Mouse (Mus musculus) kidney, postnatal 0 days (tissue): ENCODE measurements around the gene Cuedc1. TPM values are rescaled to one million over a fixed set of nuclear protein-coding genes. Genes with fewer than 3 reads are reported as not detected.

Source experiments
- ATAC-seq: fragments of 200-750 bp; cut with Nextera tagmentation; replicated peaks from 2 replicates; pipeline ENCODE4 v1.8.0; 2017; ENCODE audit warnings: low read depth, moderate number of reproducible peaks, moderate TSS enrichment, moderate library complexity; ENCODE audit not compliant: low FRiP score
- DNase-seq: peaks from one replicate; pipeline ENCODE4 v3.0.0-alpha.2; 2016; ENCODE audit warnings: low spot score
- H3K27ac ChIP-seq: fragments of 300-500 bp; sonication (generic); 2 replicates; pipeline ENCODE4 v1.5.1; 2014; ENCODE audit warnings: mild to moderate bottlenecking
- H3K27me3 ChIP-seq: fragments of 300-500 bp; sonication (generic); 2 replicates; pipeline ENCODE4 v1.6.1; 2014; ENCODE audit warnings: low read length, mixed read lengths; ENCODE audit not compliant: insufficient read depth
- H3K36me3 ChIP-seq: fragments of 300-500 bp; sonication (generic); 2 replicates; pipeline ENCODE4 v1.6.1; 2014; ENCODE audit warnings: low read length, mixed read lengths; ENCODE audit not compliant: insufficient read depth
- H3K4me1 ChIP-seq: fragments of 300-500 bp; sonication (generic); replicated peaks from 2 replicates; pipeline ENCODE4 v1.6.1; 2014; ENCODE audit warnings: antibody characterized with exemption, low read length, mixed read lengths; ENCODE audit not compliant: insufficient read depth
- H3K4me2 ChIP-seq: fragments of 300-500 bp; sonication (generic); 2 replicates; pipeline ENCODE4 v1.6.1; 2014; ENCODE audit warnings: mild to moderate bottlenecking, low read length, moderate library complexity, mixed read lengths
- H3K4me3 ChIP-seq: fragments of 300-500 bp; sonication (generic); replicated peaks from 2 replicates; pipeline ENCODE4 v1.5.1; 2014; ENCODE audit warnings: low read depth, low read length
- H3K9ac ChIP-seq: fragments of 300-500 bp; sonication (generic); 2 replicates; pipeline ENCODE4 v1.6.1; 2014; ENCODE audit warnings: low read depth, low read length
- H3K9me3 ChIP-seq: fragments of 300-500 bp; sonication (generic); replicated peaks from 2 replicates; pipeline ENCODE4 v1.6.1; 2016; ENCODE audit warnings: low read length, inconsistent platforms, mixed read lengths
- CTCF ChIP-seq: IDR thresholded peaks from 2 replicates; pipeline ENCODE4 v1.5.1; 2016; ENCODE audit warnings: antibody characterized with exemption, low read depth, mild to moderate bottlenecking, moderate library complexity
- WGBS: fragments of 180-500 bp; shearing (Covaris S2); extraction: QIAGEN DNeasy Blood & Tissue Kit; methylation state at CpG from one replicate; pipeline ENCODE4 v1.1.7; 2014; 5-methylcytosine and 5-hydroxymethylcytosine counted together
- polyA plus RNA-seq: library from polyadenylated mRNA; unstranded; fragments of >200 nt; fragmentation: Nextera tagmentation; extraction: Ambion mirVana; gene quantifications from 2 replicates; pipeline ENCODE4 v1.2.1, GENCODE M21; 2015

The Cuedc1 gene
- polyA plus RNA-seq, 1 experiment from 2014 or later, result 16.4 TPM

- ATAC-seq (no peak), DNase-seq (no peak)
- TF ChIP-seq CTCF, result no peak
- no peaks in the 10 kb centered on the region for H3K9me3 ChIP-seq
- H3K27ac ChIP-seq, result peak overlapping the region; percentile 86
- H3K27me3 ChIP-seq, result no peaks in the 10 kb centered on the region
- no peaks in the 10 kb centered on the region for H3K36me3 ChIP-seq
- H3K4me1 ChIP-seq, result peaks cover 25% of the 10 kb centered on the region; the same call in 1 of the 2 replicates
- WGBS, result 57% methylated on average over 10 of the region's 10 CpGs
- no peak overlapping the region for H3K4me3 ChIP-seq
- H3K4me2 ChIP-seq, result no peak overlapping the region
- no peak overlapping the region for H3K9ac ChIP-seq
Observed at GRCm38 (mm10) chr11:88165683-88166364, 68.0 kb downstream of the Cuedc1 start.

DNA sequence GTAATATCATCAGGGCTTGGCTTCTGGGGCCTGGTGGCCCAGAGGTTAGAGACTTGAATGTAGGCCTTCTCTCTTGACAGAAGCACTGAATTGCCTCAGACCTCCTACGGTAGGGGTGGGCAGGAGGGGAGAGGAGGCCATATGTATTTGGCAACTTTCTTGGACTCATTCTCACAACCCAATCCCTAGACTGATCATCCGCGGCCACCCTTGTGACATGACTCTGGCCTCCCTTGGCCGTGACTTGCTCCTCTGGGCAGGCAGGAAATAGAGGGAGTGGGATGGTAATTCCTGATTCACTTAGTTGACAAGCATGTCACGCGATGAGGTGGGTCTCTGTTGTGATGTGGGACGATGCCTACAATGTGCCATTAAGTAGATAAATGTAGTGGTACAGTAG, 68.6 kb downstream of the Cuedc1 start:
- ATAC-seq (no peak), DNase-seq (no peak)
- TF ChIP-seq CTCF, result no peak
- Histone ChIP-seq H3K27ac (no peak overlapping the region), H3K4me1 (peaks cover 22% of the 10 kb centered on the region; the same call in 1 of the 2 replicates), H3K36me3 (no peaks in the 10 kb centered on the region), H3K9me3 (no peaks in the 10 kb centered on the region), H3K9ac (no peak overlapping the region), H3K4me3 (no peak overlapping the region), H3K27me3 (no peaks in the 10 kb centered on the region), H3K4me2 (no peak overlapping the region)
- WGBS, result 83% methylated on average over 7 of the region's 7 CpGs

- Histone ChIP-seq H3K27me3 (no peaks in the 10 kb centered on the region), H3K4me2 (no peak overlapping the region)
- WGBS, result 80% methylated on average over 3 of the region's 3 CpGs
Observed at GRCm38 (mm10) chr11:88168611-88169010, 70.8 kb downstream of the Cuedc1 start.

DNA sequence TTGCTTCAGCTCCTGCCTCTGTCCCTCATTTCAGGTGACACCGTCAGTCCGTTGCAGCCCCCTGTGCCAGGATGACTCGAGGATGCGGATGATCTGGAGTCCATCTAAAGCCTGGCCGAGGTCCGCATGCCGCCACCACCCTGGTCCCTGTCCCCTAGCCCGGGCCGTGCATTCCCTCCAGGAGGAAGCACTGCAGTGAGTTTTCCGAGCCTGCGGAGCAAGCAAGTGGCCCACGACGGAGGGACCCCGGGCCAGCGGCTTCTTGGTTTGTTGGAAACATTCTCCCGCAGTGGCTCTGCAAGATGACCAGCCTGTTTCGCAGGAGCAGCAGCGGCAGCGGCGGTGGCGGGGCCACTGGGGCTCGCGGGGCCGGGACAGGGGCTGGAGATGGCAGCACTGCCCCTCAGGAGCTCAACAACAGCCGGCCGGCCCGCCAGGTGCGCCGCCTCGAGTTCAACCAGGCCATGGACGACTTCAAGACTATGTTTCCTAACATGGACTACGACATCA, 71.7 kb downstream of the Cuedc1 start:
- no peaks in the 10 kb centered on the region for H3K9me3 ChIP-seq
- no peak overlapping the region for H3K27ac ChIP-seq
- no peak for ATAC-seq
- peak overlapping the region; percentile 17 for H3K4me2 ChIP-seq
- no peak for DNase-seq
- H3K36me3 ChIP-seq, result no peaks in the 10 kb centered on the region
- TF ChIP-seq CTCF, result no peak
- WGBS, result 27% methylated on average over 31 of the region's 32 CpGs
- 0 out of 2 replicates have a peak overlapping the region, but pooled peaks have one; percentile 9 for H3K9ac ChIP-seq
- peaks cover 36% of the 10 kb centered on the region for H3K4me1 ChIP-seq
- H3K4me3 ChIP-seq, result no peak overlapping the region
- H3K27me3 ChIP-seq, result no peaks in the 10 kb centered on the region

More at GRCm38 (mm10) chr11:88168611-88169010, 70.8 kb downstream of the Cuedc1 start:
- Histone ChIP-seq H3K27ac (no peak overlapping the region), H3K4me3 (no peak overlapping the region), H3K36me3 (no peaks in the 10 kb centered on the region), H3K9me3 (no peaks in the 10 kb centered on the region), H3K4me1 (peaks cover 36% of the 10 kb centered on the region), H3K9ac (no peak overlapping the region)
- DNase-seq (no peak), ATAC-seq (no peak)
- no peak for TF ChIP-seq CTCF

GRCm38 (mm10) chr11:88170606-88171005, 72.7 kb downstream of the Cuedc1 start:
- Histone ChIP-seq H3K9ac (no peak overlapping the region), H3K4me1 (peaks cover 29% of the 10 kb centered on the region), H3K9me3 (no peaks in the 10 kb centered on the region), H3K27ac (no peak overlapping the region), H3K36me3 (no peaks in the 10 kb centered on the region), H3K4me3 (no peak overlapping the region), H3K4me2 (no peak overlapping the region), H3K27me3 (no peaks in the 10 kb centered on the region)
- WGBS, result 85% methylated on average over 3 of the region's 3 CpGs
- TF ChIP-seq CTCF, result no peak
- ATAC-seq, result no peak
- DNase-seq, result no peak

GRCm38 (mm10) chr11:88171876-88172442, 74.1 kb downstream of the Cuedc1 start:
- H3K36me3 ChIP-seq, result no peaks in the 10 kb centered on the region
- peak overlapping the region; percentile 82 for H3K27ac ChIP-seq
- no peaks in the 10 kb centered on the region for H3K9me3 ChIP-seq
- ATAC-seq (no peak), DNase-seq (no peak)
- H3K4me1 ChIP-seq, result peaks cover 24% of the 10 kb centered on the region
- no peak for TF ChIP-seq CTCF
- 74% methylated on average over 15 of the region's 15 CpGs for WGBS
- H3K4me3 ChIP-seq, result no peak overlapping the region
- H3K27me3 ChIP-seq, result no peaks in the 10 kb centered on the region
- H3K9ac ChIP-seq, result no peak overlapping the region
- no peak overlapping the region for H3K4me2 ChIP-seq
